Mouse (Mus musculus): Measurements from ENCODE around the gene Ddx28. TPM values are rescaled to one million over a fixed set of nuclear protein-coding genes. Genes with fewer than 3 reads are reported as not detected.

Ddx28 gene
- polyA plus RNA-seq, 1 experiment from 2014 or later, result 8.7 TPM

DNA sequence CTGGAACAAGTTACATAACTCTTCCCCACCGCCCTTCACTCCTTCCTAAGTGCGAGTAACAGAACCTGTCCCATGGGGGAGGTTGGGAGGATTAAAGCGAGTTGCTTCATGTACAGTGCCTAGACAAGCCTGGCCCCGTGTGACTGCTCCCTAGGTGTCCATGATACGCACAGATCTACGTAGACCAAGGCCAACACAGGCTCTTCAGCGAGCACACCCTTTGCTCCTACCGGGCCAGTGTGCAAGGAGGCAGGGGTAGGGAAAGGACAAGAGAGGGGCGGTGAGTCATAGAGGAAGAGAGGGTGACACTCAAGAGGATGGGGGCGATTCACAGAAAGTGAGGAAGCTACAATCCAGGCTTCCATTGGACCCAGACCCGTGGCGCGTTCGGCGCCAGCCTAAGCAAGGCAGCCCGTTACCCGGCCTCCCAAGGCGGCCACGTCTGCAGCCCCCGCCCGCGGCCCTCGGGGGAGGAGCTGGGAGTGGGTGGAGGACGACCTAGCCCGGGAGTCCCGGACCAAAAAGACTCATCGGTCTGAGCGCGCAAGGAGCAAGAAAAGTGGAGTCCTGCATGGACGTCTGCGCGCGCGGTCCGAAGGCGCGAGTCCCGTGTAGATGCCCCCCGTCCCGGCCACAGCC, 46.3 kb downstream of the Ddx28 start:
- no peaks in the 10 kb centered on the region for H3K36me3 ChIP-seq (ENCODE audit: control insufficient read depth, insufficient read depth)
- H3K9ac ChIP-seq (ENCODE audit: low read depth, low read length), result peak overlapping the region; percentile 84
- H3K27ac ChIP-seq (ENCODE audit: low read length), result peak overlapping the region; percentile 89
- H3K9me3 ChIP-seq (replicated peaks; ENCODE audit: control insufficient read depth, low read length), result no peaks in the 10 kb centered on the region
- H3K4me2 ChIP-seq (ENCODE audit: low read depth, low read length), result peak overlapping the region; percentile 96
- peak overlapping the region; percentile 84 for H3K4me3 ChIP-seq (ENCODE audit: low read depth, low read length)
- WGBS (ENCODE audit: insufficient replicate concordance), result 1% methylated on average over 40 of the region's 40 CpGs
- peaks cover 56% of the 10 kb centered on the region for H3K4me1 ChIP-seq (ENCODE audit: control insufficient read depth, low read depth, low read length)
- ATAC-seq (ENCODE audit: low read depth), result peak; percentile 49
- H3K27me3 ChIP-seq (ENCODE audit: control insufficient read depth, insufficient read depth, low read depth, low read length), result no peaks in the 10 kb centered on the region

DNA sequence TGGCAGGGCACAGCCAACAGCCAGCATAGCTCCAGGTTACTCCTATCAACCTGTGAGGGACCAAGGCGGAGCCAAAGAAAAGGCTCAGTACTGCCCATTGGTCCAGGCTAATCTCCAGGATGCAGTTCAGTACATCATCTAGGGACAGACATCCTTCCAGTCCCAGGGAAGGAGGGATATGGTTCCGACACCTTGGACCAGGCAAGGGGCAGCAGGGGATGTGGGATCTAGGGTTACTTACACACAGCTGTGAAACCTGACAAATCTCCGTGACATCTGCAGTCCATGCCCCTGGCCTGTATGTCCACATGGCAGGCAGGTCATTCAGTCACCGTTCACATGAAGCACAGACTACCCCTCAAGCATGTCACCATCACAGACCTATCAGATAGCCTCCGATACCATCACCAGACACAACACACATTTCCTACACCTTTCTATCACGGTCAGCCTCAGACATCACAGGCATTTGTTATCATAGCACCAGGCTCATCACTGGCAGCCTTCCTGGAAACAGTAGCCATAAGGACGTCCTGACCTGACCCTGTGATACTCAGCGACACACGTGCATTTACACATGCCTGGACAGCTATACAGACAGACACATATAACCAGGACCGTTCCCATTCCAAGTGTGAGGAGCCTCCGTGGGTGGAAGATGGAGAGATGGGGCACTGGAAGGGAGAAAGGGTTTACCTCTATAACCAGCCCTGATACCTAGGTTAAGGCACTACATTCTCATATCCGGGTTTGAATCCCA, 47.0 kb downstream of the Ddx28 start:
- H3K36me3 ChIP-seq (ENCODE audit: control insufficient read depth, insufficient read depth), result no peaks in the 10 kb centered on the region
- H3K9ac ChIP-seq (ENCODE audit: low read depth, low read length), result peak overlapping the region; percentile 84
- no peaks in the 10 kb centered on the region for H3K9me3 ChIP-seq (replicated peaks; ENCODE audit: control insufficient read depth, low read length)
- H3K4me2 ChIP-seq (ENCODE audit: low read depth, low read length), result peak overlapping the region; percentile 96
- peak overlapping the region; percentile 84 for H3K4me3 ChIP-seq (ENCODE audit: low read depth, low read length)
- ATAC-seq (ENCODE audit: low read depth), result no peak
- H3K27ac ChIP-seq (ENCODE audit: low read length), result peak overlapping the region; percentile 89
- H3K4me1 ChIP-seq (ENCODE audit: control insufficient read depth, low read depth, low read length), result peaks cover 56% of the 10 kb centered on the region
- 52% methylated on average over 12 of the region's 12 CpGs for WGBS (ENCODE audit: insufficient replicate concordance)
- no peaks in the 10 kb centered on the region for H3K27me3 ChIP-seq (ENCODE audit: control insufficient read depth, insufficient read depth, low read depth, low read length)

DNA sequence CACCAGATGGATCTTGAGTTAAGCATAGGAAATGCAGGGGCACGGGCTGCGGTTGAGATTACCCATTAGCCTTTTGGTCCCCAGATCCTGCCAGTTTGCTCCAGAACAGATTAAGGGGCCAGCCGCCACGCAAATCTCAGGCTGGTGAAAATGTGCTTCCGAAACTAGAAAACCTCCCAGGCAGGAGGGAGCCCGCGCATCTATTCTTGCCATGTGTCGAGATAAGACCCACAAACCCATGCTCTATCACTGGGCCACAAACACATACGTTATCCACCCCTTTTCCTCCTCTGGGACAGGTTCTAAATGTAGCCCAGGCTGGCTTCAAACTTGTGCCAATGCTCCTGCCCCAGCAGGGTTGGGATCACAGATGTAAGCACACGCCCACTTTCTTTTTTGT, 50.1 kb downstream of the Ddx28 start:
- peak overlapping the region; percentile 3; the same call in 1 of the 2 replicates for H3K4me3 ChIP-seq (ENCODE audit: low read depth, low read length)
- no peaks in the 10 kb centered on the region for H3K9me3 ChIP-seq (replicated peaks; ENCODE audit: control insufficient read depth, low read length)
- no peaks in the 10 kb centered on the region for H3K27me3 ChIP-seq (ENCODE audit: control insufficient read depth, insufficient read depth, low read depth, low read length)
- no peak overlapping the region for H3K27ac ChIP-seq (ENCODE audit: low read length)
- WGBS (ENCODE audit: insufficient replicate concordance), result 28% methylated on average over 10 of the region's 10 CpGs
- peak; percentile 22; the same call in 1 of the 2 replicates for ATAC-seq (ENCODE audit: low read depth)
- H3K9ac ChIP-seq (ENCODE audit: low read depth, low read length), result no peak overlapping the region
- H3K36me3 ChIP-seq (ENCODE audit: control insufficient read depth, insufficient read depth), result no peaks in the 10 kb centered on the region
- peak overlapping the region; percentile 44 for H3K4me2 ChIP-seq (ENCODE audit: low read depth, low read length)
- peaks cover 47% of the 10 kb centered on the region for H3K4me1 ChIP-seq (ENCODE audit: control insufficient read depth, low read depth, low read length)

DNA sequence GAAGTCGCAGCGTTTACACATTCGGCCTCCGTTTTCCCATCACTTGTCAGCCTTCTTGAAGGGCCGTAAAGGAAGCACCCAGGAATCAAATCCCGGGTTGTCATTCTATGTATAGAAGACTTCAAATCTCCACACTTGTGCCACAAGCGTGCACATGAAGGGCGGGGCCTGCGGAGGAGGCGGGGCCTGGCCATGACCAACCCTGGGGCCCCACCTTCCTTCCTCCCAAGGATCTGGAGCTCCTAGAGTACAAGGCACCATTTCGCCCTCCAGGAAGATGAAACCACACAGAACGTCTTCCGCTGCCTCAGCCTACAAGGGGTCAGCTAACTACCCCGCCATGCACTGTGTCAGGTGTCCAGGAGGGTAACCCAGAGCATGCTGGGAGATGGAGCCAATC, 50.6 kb downstream of the Ddx28 start:
- Histone ChIP-seq H3K4me2 (ENCODE audit: low read depth, low read length) (peak overlapping the region; percentile 44), H3K9me3 (replicated peaks; ENCODE audit: control insufficient read depth, low read length) (no peaks in the 10 kb centered on the region), H3K27ac (ENCODE audit: low read length) (no peak overlapping the region), H3K27me3 (ENCODE audit: control insufficient read depth, insufficient read depth, low read depth, low read length) (no peaks in the 10 kb centered on the region), H3K9ac (ENCODE audit: low read depth, low read length) (no peak overlapping the region), H3K4me3 (ENCODE audit: low read depth, low read length) (peak overlapping the region; percentile 3; the same call in 1 of the 2 replicates), H3K36me3 (ENCODE audit: control insufficient read depth, insufficient read depth) (no peaks in the 10 kb centered on the region), H3K4me1 (ENCODE audit: control insufficient read depth, low read depth, low read length) (peaks cover 43% of the 10 kb centered on the region)
- no peak for ATAC-seq (ENCODE audit: low read depth)
- 51% methylated on average over 14 of the region's 14 CpGs for WGBS (ENCODE audit: insufficient replicate concordance)

Other genes starting within 250 kb of the Ddx28 start
- gene Ranbp10, start 184.5 kb downstream of the Ddx28 start, polyA plus RNA-seq (2015; fragmentation: Nextera tagmentation; extraction: Ambion mirVana), result 44.3 and 50.1 TPM in 2 replicates
- 0.07 TPM in 2 replicates for gene Tsnaxip1, start 184.2 kb downstream of the Ddx28 start, polyA plus RNA-seq (2015; fragmentation: Nextera tagmentation; extraction: Ambion mirVana)
- 19.1 and 20.5 TPM in 2 replicates for gene Cenpt, start 158.6 kb downstream of the Ddx28 start, polyA plus RNA-seq (2015; fragmentation: Nextera tagmentation; extraction: Ambion mirVana)
- gene Thap11, start 156.8 kb downstream of the Ddx28 start, polyA plus RNA-seq (2015; fragmentation: Nextera tagmentation; extraction: Ambion mirVana), result 25.4 and 26.4 TPM in 2 replicates
- 88.9 and 95.7 TPM in 2 replicates for gene Nutf2, start 151.3 kb downstream of the Ddx28 start, polyA plus RNA-seq (2015; fragmentation: Nextera tagmentation; extraction: Ambion mirVana)
- gene Edc4, start 131.0 kb downstream of the Ddx28 start, polyA plus RNA-seq (2015; fragmentation: Nextera tagmentation; extraction: Ambion mirVana), result 15.9 and 17.4 TPM in 2 replicates
- gene Nrn1l, start 118.3 kb downstream of the Ddx28 start, polyA plus RNA-seq (2015; fragmentation: Nextera tagmentation; extraction: Ambion mirVana), result not detected in 2 replicates
- 10.0 and 12.2 TPM in 2 replicates for gene Pskh1, start 111.4 kb downstream of the Ddx28 start, polyA plus RNA-seq (2015; fragmentation: Nextera tagmentation; extraction: Ambion mirVana)
- gene Ctrl, start 78.0 kb downstream of the Ddx28 start, polyA plus RNA-seq (2015; fragmentation: Nextera tagmentation; extraction: Ambion mirVana), result 0.22 TPM in 1 of 2 replicates, not detected in the other
- gene Psmb10, start 73.4 kb downstream of the Ddx28 start, polyA plus RNA-seq (2015; fragmentation: Nextera tagmentation; extraction: Ambion mirVana), result 34.8 and 40.6 TPM in 2 replicates
- gene Lcat, start 68.5 kb downstream of the Ddx28 start, polyA plus RNA-seq (2015; fragmentation: Nextera tagmentation; extraction: Ambion mirVana), result 88.0 and 97.1 TPM in 2 replicates
- 11.1 and 12.0 TPM in 2 replicates for gene Slc12a4, start 45.8 kb downstream of the Ddx28 start, polyA plus RNA-seq (2015; fragmentation: Nextera tagmentation; extraction: Ambion mirVana)
- gene Dpep3, start 32.5 kb downstream of the Ddx28 start, polyA plus RNA-seq (2015; fragmentation: Nextera tagmentation; extraction: Ambion mirVana), result not detected in 2 replicates
- gene Dus2, start 20.5 kb downstream of the Ddx28 start, polyA plus RNA-seq (2015; fragmentation: Nextera tagmentation; extraction: Ambion mirVana), result 10.5 and 10.9 TPM in 2 replicates
- gene Dpep2nb, start 5.9 kb downstream of the Ddx28 start, polyA plus RNA-seq (2015; fragmentation: Nextera tagmentation; extraction: Ambion mirVana), result not detected in 2 replicates
- 2.4 and 3.0 TPM in 2 replicates for gene Nfatc3, start 47.0 kb upstream of the Ddx28 start, polyA plus RNA-seq (2015; fragmentation: Nextera tagmentation; extraction: Ambion mirVana)
- gene Esrp2, start 125.1 kb upstream of the Ddx28 start, polyA plus RNA-seq (2015; fragmentation: Nextera tagmentation; extraction: Ambion mirVana), result 17.5 and 20.1 TPM in 2 replicates
- 8.8 and 9.1 TPM in 2 replicates for gene Pla2g15, start 138.5 kb upstream of the Ddx28 start, polyA plus RNA-seq (2015; fragmentation: Nextera tagmentation; extraction: Ambion mirVana)
- 4.1 and 4.3 TPM in 2 replicates for gene Slc7a6, start 157.0 kb upstream of the Ddx28 start, polyA plus RNA-seq (2015; fragmentation: Nextera tagmentation; extraction: Ambion mirVana)
- gene Slc7a6os, start 199.1 kb upstream of the Ddx28 start, polyA plus RNA-seq (2015; fragmentation: Nextera tagmentation; extraction: Ambion mirVana), result 9.2 and 9.7 TPM in 2 replicates
- gene Prmt7, start 199.1 kb upstream of the Ddx28 start, polyA plus RNA-seq (2015; fragmentation: Nextera tagmentation; extraction: Ambion mirVana), result 18.0 and 19.7 TPM in 2 replicates

Measured in liver, embryonic 16.5 days (tissue).